Mouse (Mus musculus) limb, embryonic 11.5 days (tissue): Measurements from ENCODE around the gene Nubp1. TPM values are rescaled to one million over a fixed set of nuclear protein-coding genes. Genes with fewer than 3 reads are reported as not detected.
A peak's percentile ranks its signal among the peaks of the same experiment; 100 is the strongest.

ENCODE experiments used
- ATAC-seq: fragments of 200-750 bp; cut with Nextera tagmentation; 2 replicates; pipeline ENCODE4 v1.8.0; 2017; ENCODE audit warnings: low read depth; ENCODE audit not compliant: insufficient number of reproducible peaks, low FRiP score, low TSS enrichment
- DNase-seq: peaks from one replicate; pipeline ENCODE4 v3.0.0-alpha.2; 2015; ENCODE audit warnings: low spot score
- H3K27ac ChIP-seq: fragments of 300-500 bp; sonication (generic); replicated peaks from 2 replicates; pipeline ENCODE4 v1.5.1; 2014; ENCODE audit warnings: low read depth, mild to moderate bottlenecking, low read length
- H3K27me3 ChIP-seq: fragments of 300-500 bp; sonication (generic); 2 replicates; pipeline ENCODE4 v1.6.1; 2014; ENCODE audit warnings: mild to moderate bottlenecking, low read length, mixed read lengths; ENCODE audit not compliant: control insufficient read depth, insufficient read depth
- H3K36me3 ChIP-seq: fragments of 300-500 bp; sonication (generic); 2 replicates; pipeline ENCODE4 v1.6.1; 2014; ENCODE audit warnings: mild to moderate bottlenecking, low read length, moderate library complexity, mixed read lengths; ENCODE audit not compliant: control insufficient read depth, insufficient read depth
- H3K4me1 ChIP-seq: fragments of 300-500 bp; sonication (generic); 2 replicates; pipeline ENCODE4 v1.6.1; 2014; ENCODE audit warnings: low read length, mixed read lengths; ENCODE audit not compliant: control insufficient read depth, insufficient read depth
- H3K4me2 ChIP-seq: fragments of 300-500 bp; sonication (generic); 2 replicates; pipeline ENCODE4 v1.6.1; 2014; ENCODE audit warnings: low read depth, mild to moderate bottlenecking, moderate library complexity; ENCODE audit not compliant: severe bottlenecking
- H3K4me3 ChIP-seq: fragments of 300-500 bp; sonication (generic); 2 replicates; pipeline ENCODE4 v1.5.1; 2014; ENCODE audit warnings: low read depth, low read length
- H3K9ac ChIP-seq: fragments of 300-500 bp; sonication (generic); 2 replicates; pipeline ENCODE4 v1.6.1; 2014; ENCODE audit warnings: mild to moderate bottlenecking, low read length
- H3K9me3 ChIP-seq: fragments of 300-500 bp; sonication (generic); 2 replicates; pipeline ENCODE4 v1.6.1; 2016; ENCODE audit warnings: low read length; ENCODE audit not compliant: control insufficient read depth
- WGBS: fragments of 180-500 bp; shearing (Covaris S2); extraction: QIAGEN DNeasy Blood & Tissue Kit; methylation state at CpG from one replicate; pipeline ENCODE4 v1.1.7; 2014; 5-methylcytosine and 5-hydroxymethylcytosine counted together
- polyA plus RNA-seq: library from polyadenylated mRNA; unstranded; fragments of >200 nt; fragmentation: Nextera tagmentation; extraction: Ambion mirVana; gene quantifications from 2 replicates; pipeline ENCODE4 v1.2.1, GENCODE M21; 2014

Nubp1 gene
- polyA plus RNA-seq, 1 experiment from 2014 or later, result 89.4 TPM

DNA sequence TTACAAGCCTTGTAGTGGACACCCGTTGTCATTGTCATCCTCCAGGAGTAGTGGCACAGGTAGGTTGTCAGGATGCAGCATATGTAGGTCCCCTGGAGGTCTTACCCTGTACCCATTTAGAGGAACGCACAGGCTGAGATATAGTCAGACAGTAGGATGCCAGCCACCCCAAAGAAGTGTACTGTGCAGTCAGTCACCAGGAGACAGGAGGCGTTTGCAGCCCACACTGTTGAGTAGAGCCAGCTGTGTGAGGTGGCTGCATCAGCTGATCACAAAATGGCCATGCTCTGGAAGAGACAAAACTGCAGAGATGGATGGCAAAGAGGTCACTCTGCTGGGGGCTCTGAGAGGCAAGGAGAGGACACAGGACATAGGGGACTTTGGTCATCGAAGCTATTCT lies 20.6 kb downstream of the Nubp1 start:
- H3K4me3 ChIP-seq, result no peak overlapping the region
- ATAC-seq (no peak), DNase-seq (no peak)
- no peak overlapping the region for H3K9ac ChIP-seq
- no peaks in the 10 kb centered on the region for H3K4me1 ChIP-seq
- H3K9me3 ChIP-seq, result no peaks in the 10 kb centered on the region
- no peak overlapping the region for H3K4me2 ChIP-seq
- H3K36me3 ChIP-seq, result no peaks in the 10 kb centered on the region
- 80% methylated on average over 4 of the region's 4 CpGs for WGBS
- no peaks in the 10 kb centered on the region for H3K27me3 ChIP-seq
- no peak overlapping the region for H3K27ac ChIP-seq

DNA sequence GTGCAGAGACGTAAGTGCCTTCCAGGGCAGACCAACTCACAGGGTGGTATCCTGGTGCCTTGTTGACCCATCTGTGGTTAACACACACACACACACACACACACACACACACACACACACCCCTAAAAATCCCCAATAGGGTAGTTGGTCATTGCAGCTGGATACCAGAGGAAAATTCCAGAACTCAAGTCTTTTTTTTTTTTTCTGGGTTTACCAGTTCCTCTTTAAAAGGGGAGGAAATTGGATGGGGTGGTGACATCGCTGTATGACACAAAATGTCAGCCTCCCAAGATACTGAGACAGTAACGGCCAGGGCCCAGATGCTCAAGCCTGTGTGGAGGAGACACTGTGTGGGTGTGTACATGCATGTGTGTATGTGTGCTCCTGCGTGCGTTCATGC lies 21.6 kb downstream of the Nubp1 start:
- H3K36me3 ChIP-seq, result no peaks in the 10 kb centered on the region
- no peak overlapping the region for H3K4me2 ChIP-seq
- ATAC-seq (no peak), DNase-seq (no peak)
- no peak overlapping the region for H3K4me3 ChIP-seq
- H3K9ac ChIP-seq, result no peak overlapping the region
- no peaks in the 10 kb centered on the region for H3K9me3 ChIP-seq
- no peaks in the 10 kb centered on the region for H3K27me3 ChIP-seq
- no peak overlapping the region for H3K27ac ChIP-seq
- WGBS, result 93% methylated on average over 5 of the region's 5 CpGs
- no peaks in the 10 kb centered on the region for H3K4me1 ChIP-seq

DNA sequence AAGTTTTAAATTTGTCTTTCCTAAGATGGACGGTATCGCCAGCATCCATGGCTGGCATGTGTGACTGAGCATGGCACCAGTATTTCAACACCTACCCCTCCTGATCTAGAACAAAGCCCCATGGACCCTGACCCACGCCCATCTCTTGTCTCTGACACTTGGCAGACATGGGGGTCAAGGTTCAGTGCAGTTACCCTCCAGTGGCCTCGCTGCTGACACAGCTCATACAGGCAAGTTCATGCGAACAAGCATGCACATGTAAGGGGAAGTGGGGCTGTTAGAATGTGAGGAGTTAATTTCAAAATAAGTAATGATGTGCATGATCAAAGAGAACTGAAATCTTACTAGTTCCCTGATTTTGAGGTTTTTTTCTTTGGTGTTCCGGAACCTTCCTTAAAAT lies 24.4 kb downstream of the Nubp1 start:
- DNase-seq, result no peak
- ATAC-seq, result no peak

DNA sequence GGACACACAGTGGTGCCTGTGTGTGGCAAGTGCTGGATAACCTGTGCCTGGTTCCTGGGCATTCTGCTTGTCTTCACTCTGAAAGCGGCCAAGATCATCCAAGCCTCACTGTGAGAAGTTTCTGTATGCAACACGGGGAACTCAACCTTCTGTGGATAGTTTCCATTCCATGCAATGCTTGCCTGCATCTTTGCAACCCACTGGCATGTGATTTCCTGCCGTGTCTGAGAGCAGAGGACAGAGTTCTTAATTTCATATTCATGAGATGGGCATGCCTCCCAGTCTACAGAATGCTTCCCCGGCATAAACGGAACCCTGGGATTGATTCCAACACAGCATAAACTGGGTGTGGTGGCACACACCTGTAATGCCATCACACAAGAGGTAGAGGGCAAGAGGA lies 26.3 kb downstream of the Nubp1 start:
- H3K4me1 ChIP-seq, result no peaks in the 10 kb centered on the region
- H3K36me3 ChIP-seq, result no peaks in the 10 kb centered on the region
- H3K9me3 ChIP-seq, result no peaks in the 10 kb centered on the region
- no peaks in the 10 kb centered on the region for H3K27me3 ChIP-seq
- H3K4me2 ChIP-seq, result no peak overlapping the region
- no peak overlapping the region for H3K4me3 ChIP-seq
- WGBS, result 92% methylated on average over 5 of the region's 5 CpGs
- no peak overlapping the region for H3K27ac ChIP-seq
- H3K9ac ChIP-seq, result no peak overlapping the region
- ATAC-seq (no peak), DNase-seq (no peak)

More for the DNA sequence above, 24.4 kb downstream of the Nubp1 start:
- Histone ChIP-seq H3K27ac (no peak overlapping the region), H3K9ac (no peak overlapping the region), H3K4me3 (no peak overlapping the region), H3K36me3 (no peaks in the 10 kb centered on the region), H3K4me1 (no peaks in the 10 kb centered on the region), H3K27me3 (no peaks in the 10 kb centered on the region), H3K9me3 (no peaks in the 10 kb centered on the region), H3K4me2 (no peak overlapping the region)
- WGBS, result 85% methylated on average over 6 of the region's 6 CpGs

DNA sequence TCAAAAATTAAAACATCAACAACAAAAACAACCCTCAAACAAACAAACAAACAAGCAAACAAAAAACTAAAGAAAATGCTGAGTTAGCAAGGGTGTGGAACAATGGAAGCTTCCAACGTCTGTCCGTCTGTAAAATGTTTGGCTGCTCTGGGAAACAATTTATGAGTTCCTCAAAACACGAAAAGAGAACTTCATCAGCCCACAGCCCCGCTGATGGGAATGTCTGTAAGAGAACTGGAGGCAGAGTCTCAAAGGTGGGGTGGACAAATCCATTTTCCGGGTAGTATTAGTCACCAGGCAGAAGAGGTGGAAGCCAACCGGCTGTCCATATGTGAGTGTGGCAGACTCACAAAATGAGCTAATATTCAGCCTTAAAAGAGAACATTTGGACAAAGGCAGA lies 29.6 kb downstream of the Nubp1 start:
- H3K27me3 ChIP-seq, result no peaks in the 10 kb centered on the region
- DNase-seq, result no peak
- H3K4me1 ChIP-seq, result no peaks in the 10 kb centered on the region; the same call in 1 of the 2 replicates
- no peak overlapping the region for H3K9ac ChIP-seq
- H3K4me2 ChIP-seq, result no peak overlapping the region
- H3K27ac ChIP-seq, result no peak overlapping the region
- H3K4me3 ChIP-seq, result no peak overlapping the region
- no peaks in the 10 kb centered on the region for H3K9me3 ChIP-seq
- 85% methylated on average over 6 of the region's 6 CpGs for WGBS
- H3K36me3 ChIP-seq, result no peaks in the 10 kb centered on the region
- ATAC-seq, result no peak

DNA sequence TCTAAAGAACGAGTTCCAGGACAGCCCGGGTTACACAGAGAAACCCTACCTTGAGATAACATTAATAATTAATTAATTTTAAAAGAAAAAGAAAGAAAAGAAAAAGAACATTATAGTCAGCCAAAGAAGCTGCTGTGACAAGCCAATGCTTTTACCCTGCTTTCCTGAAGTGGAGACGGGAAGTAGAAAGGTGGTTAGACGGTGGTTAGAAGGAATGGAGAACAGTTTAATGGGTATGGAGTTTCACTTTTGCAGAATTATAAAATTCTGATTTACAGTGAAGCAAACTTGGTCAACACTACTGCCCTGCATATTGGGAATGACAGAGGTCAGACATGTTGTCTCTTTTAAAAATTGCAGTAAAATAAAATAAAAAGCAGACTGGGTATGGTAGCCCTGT lies 30.0 kb downstream of the Nubp1 start:
- no peaks in the 10 kb centered on the region for H3K36me3 ChIP-seq
- no peak for ATAC-seq
- H3K4me1 ChIP-seq, result peaks cover 3% of the 10 kb centered on the region; the same call in 1 of the 2 replicates
- 96% methylated on average over 4 of the region's 4 CpGs for WGBS
- no peak for DNase-seq
- H3K9me3 ChIP-seq, result no peaks in the 10 kb centered on the region
- no peaks in the 10 kb centered on the region for H3K27me3 ChIP-seq
- no peak overlapping the region for H3K4me3 ChIP-seq
- H3K9ac ChIP-seq, result no peak overlapping the region
- no peak overlapping the region for H3K4me2 ChIP-seq
- no peak overlapping the region for H3K27ac ChIP-seq

DNA sequence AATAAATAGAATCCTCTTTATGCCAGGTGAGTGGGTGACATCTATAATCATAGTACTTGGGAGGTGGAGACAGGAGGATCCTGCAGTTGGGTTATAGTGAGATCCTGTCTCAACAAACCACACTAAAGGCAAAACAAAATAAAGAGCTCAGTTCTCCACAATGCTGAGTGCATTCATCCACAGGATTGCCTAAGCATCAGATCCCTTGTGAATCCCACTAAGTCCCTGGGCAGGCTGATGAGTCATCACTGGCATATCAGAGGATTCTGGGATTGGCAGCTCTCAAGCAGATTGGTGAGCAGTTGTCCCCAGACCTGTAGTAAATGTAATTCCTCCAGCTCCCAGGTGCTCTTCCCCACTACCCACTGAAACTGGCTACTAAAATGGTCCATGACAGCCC lies 32.0 kb downstream of the Nubp1 start:
- Histone ChIP-seq H3K9me3 (no peaks in the 10 kb centered on the region), H3K4me1 (peaks cover 10% of the 10 kb centered on the region)

DNA sequence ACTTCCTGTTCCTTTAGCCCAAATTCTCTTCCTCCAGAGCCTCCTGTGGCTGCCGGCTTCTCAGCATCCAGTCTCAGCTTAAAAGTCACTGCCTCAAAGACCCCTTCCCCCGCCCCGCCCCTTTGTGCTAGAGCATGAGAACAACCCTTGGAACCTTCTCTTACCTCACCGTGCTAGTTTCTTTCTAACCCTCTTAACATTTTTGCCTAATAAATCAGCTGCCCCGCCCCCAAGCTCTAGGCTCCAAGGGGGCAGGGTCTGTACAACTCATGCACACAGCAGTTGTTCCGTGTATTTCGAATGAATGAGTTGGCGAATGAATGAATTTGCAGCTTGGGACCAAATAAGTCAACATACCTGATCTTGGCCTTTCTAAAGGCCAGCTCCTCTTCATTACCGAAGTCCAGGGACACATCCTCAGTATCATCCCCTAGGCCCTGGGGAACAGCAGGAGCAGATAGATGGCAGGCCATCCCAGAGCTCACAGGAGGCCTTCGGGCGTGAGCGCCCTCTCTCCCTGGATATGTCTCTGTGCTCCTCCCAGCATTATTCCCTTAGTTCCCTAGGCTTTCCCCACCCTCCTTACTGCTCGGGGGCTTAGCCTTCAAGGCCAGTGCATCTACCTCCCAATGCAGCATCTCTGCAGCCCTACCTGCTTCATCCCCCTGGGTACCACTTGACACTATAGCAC lies 35.0 kb downstream of the Nubp1 start:
- WGBS, result 21% methylated on average over 13 of the region's 13 CpGs
- Histone ChIP-seq H3K27ac (0 out of 2 replicates have a peak overlapping the region, but pooled peaks have one; percentile 2), H3K4me1 (peaks cover 10% of the 10 kb centered on the region)

More for the DNA sequence above, 32.0 kb downstream of the Nubp1 start:
- Histone ChIP-seq H3K36me3 (no peaks in the 10 kb centered on the region), H3K27ac (no peak overlapping the region), H3K27me3 (no peaks in the 10 kb centered on the region), H3K4me2 (no peak overlapping the region), H3K9ac (no peak overlapping the region), H3K4me3 (no peak overlapping the region)
- DNase-seq (no peak), ATAC-seq (no peak)

DNA sequence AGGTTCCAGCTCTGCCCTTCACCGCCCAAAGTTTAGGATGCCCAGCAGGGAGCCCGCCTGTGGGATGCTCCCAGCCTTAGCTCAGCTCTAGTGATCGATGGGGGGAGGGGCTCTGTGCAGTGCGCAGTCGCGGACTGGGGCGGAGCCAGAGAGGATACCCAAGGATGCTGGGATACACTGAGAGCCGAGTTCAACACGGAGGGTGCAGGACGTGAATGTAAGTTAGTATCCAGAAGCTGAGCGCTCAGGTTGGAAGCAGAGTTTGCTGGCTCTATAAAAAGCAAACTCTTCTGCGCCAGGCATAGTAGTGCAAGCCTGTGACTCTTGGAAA lies 35.5 kb downstream of the Nubp1 start, which contains the start of gene Tvp23a:
Tvp23a (minus strand) TSS at position 99 of the 331 bp plus-strand sequence.
- 2% methylated on average over 12 of the region's 12 CpGs for WGBS

More for the DNA sequence above, 35.0 kb downstream of the Nubp1 start:
- Histone ChIP-seq H3K4me2 (peak overlapping the region; percentile 88), H3K9me3 (no peaks in the 10 kb centered on the region), H3K9ac (peak overlapping the region; percentile 64), H3K27me3 (no peaks in the 10 kb centered on the region), H3K4me3 (peak overlapping the region; percentile 48), H3K36me3 (no peaks in the 10 kb centered on the region)
- peak; percentile 41 for ATAC-seq
- peak; percentile 39 for DNase-seq

More for the DNA sequence above, 35.5 kb downstream of the Nubp1 start, which contains the start of gene Tvp23a:
- Histone ChIP-seq H3K36me3 (no peaks in the 10 kb centered on the region), H3K9me3 (no peaks in the 10 kb centered on the region), H3K9ac (peak within 1 kb of the TSS; percentile 64), H3K27ac (0 out of 2 replicates have a peak within 1 kb of the TSS, but pooled peaks have one; percentile 2), H3K4me3 (peak within 1 kb of the TSS; percentile 48), H3K4me2 (peak within 1 kb of the TSS; percentile 88), H3K4me1 (peaks cover 10% of the 10 kb centered on the region), H3K27me3 (no peaks in the 10 kb centered on the region)
- ATAC-seq (peak; percentile 94), DNase-seq (peak; percentile 88)
